Mouse (Mus musculus): ENCODE results near the gene Odf2. TPM values are rescaled to one million over a fixed set of nuclear protein-coding genes. Genes with fewer than 3 reads are reported as not detected.

Gene Odf2
- 60.7 and 70.7 TPM in 2 replicates for polyA plus RNA-seq (2012; rRNA removed)

DNA sequence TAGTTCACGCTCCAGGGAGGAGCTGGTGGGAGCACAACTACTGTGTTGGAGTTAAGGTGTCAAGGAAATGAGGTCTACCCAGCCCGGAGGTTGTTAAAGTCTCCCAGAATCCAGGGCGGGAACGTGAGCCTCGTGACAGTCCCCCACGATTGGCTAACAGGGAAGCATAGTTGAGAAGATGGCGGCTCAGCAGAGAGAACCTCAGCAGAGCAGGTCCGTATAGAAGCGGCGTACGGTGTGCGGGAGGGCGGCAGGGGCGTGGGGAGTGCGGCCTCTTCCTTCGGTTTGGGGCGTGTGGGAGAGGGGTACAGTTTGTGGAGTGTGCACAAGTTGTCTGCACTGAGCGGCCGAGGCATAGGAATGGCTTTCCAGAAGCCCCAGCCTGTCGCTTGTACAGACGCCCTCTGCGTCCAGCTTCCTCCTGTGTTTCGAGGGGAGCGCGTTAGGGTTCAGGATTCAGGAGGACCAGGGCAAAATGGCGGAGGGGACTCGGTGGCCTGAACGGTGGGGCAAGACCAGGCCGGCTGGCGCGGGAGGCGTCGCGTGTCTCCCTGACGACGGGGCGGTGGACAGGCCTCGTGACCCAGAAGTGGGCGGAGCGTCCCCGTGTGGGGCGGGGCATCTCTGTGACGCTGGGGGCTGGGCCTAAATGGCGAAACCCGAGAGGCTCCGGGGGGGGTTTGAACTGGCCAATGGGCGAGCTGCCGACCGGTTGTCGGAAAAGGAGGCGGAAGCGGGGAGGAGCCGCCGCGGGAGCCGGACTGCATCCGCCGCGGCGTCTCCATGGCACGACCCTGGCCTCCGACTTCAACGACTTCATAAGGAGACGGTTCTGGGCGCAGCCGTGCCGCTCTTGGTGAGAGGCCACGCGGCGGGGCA lies at the start of gene Odf2:
Odf2 (plus strand) TSS at position 156 of the 879 bp plus-strand sequence.
- peaks cover 15% of the 10 kb centered on the region for H3K4me1 ChIP-seq (replicated peaks; ENCODE audit: control insufficient read depth, insufficient read depth, low read length)
- no peak within 1 kb of the TSS for H3K27ac ChIP-seq (ENCODE audit: control insufficient read depth, insufficient read depth, low read length)
- DNase-seq = peak; percentile 100
- WGBS = under 1% methylated on average over 70 of the region's 70 CpGs
- H3K27me3 ChIP-seq (ENCODE audit: control insufficient read depth, insufficient read depth, low read length) = no peaks in the 10 kb centered on the region
- peak within 1 kb of the TSS; percentile 71 for H3K4me3 ChIP-seq (ENCODE audit: control insufficient read depth, insufficient read depth, low read length)
- no peak; the same call in 1 of the 2 replicates for TF ChIP-seq POLR2A (IDR thresholded peaks at IDR 0.05; ENCODE audit: control insufficient read depth, extremely low read depth, insufficient read depth, low read length, poor library complexity)
- TF ChIP-seq CTCF (IDR thresholded peaks at IDR 0.05; ENCODE audit: borderline replicate concordance, control insufficient read depth, extremely low read depth, insufficient read depth, low read length, poor library complexity) = no peak; the same call in 1 of the 2 replicates
- H3K36me3 ChIP-seq (ENCODE audit: control insufficient read depth, insufficient read depth, low read length) = peaks cover 12% of the 10 kb centered on the region

DNA sequence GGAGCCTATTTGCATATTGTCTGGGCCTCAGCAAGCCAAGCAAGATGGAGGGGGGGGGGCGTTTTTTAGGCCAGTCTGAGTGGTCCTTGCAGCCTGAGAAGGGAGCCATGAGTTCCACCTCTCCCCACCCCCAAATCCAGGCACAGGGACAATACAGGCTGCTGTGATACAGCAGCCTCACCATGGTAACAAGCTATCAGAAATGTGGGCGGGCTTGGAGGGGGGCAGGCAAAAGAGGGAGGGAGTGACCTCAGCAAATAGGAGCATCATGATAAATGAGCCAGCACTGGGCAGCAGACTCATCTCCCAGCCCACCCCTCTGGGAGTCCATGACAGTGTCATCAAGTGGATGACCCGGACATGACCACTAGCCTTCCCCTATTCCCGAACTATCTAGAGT lies 49.6 kb upstream of the Odf2 start:
- WGBS = 86% methylated on average over 4 of the region's 4 CpGs
- DNase-seq = no peak
- Histone ChIP-seq H3K27me3 (ENCODE audit: control insufficient read depth, insufficient read depth, low read length) (no peaks in the 10 kb centered on the region), H3K4me3 (ENCODE audit: control insufficient read depth, insufficient read depth, low read length) (no peak overlapping the region), H3K27ac (ENCODE audit: control insufficient read depth, insufficient read depth, low read length) (no peak overlapping the region), H3K4me1 (replicated peaks; ENCODE audit: control insufficient read depth, insufficient read depth, low read length) (no peaks in the 10 kb centered on the region), H3K36me3 (ENCODE audit: control insufficient read depth, insufficient read depth, low read length) (peaks cover 13% of the 10 kb centered on the region)
- no peak for TF ChIP-seq POLR2A (IDR thresholded peaks at IDR 0.05; ENCODE audit: control insufficient read depth, extremely low read depth, insufficient read depth, low read length, poor library complexity)
- no peak for TF ChIP-seq CTCF (IDR thresholded peaks at IDR 0.05; ENCODE audit: borderline replicate concordance, control insufficient read depth, extremely low read depth, insufficient read depth, low read length, poor library complexity)

DNA sequence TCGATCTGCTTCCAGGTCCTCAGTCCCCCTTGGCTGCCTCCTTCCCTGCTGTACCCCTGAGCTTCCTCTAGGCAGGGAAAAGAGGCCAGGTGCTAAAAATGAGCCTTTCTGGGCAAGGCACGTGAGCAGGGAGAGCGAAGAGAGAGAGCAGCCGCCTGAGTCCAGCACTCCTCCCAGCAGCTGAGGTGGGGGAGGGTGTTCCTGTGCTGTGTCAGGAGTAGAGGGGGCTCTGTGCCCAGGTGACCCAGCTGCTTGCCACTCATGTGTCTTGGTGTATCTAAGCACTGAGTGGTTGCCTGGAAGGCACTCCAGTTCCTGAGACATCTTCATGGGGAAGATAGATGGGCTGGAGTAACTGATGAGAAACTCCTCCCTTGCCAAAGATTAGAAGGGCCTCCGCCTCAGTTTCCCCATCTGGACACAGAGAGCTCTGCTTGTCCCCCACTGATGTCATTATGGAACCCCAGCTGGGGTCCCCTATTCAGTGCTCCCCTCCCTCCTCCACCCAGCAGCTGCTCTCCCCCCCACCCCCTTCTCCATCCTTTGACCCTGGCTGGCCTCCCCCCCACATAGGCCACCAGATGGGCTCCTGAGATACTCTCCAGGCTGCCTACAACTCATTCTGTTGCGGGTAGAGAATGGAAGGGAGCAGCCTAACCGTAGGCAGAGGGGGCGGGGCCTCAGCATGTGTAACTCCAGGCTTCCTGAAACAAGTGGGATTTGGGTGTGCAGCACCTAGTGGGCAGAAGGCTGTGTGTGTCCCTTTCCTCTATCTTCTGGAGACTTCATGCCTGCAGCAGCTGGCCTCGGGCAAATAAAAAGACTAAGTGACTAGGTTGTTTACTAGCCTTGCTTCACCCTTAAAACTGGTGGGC lies 45.6 kb upstream of the Odf2 start:
- Histone ChIP-seq H3K4me1 (replicated peaks; ENCODE audit: control insufficient read depth, insufficient read depth, low read length) (peaks cover 2% of the 10 kb centered on the region; the same call in 1 of the 2 replicates), H3K36me3 (ENCODE audit: control insufficient read depth, insufficient read depth, low read length) (peaks cover 19% of the 10 kb centered on the region)
- 96% methylated on average over 9 of the region's 9 CpGs for WGBS

GRCm38 (mm10) chr2:29844115-29844514 lies 44.9 kb upstream of the Odf2 start:
- peaks cover 17% of the 10 kb centered on the region for H3K36me3 ChIP-seq (ENCODE audit: control insufficient read depth, insufficient read depth, low read length)
- no peaks in the 10 kb centered on the region for H3K27me3 ChIP-seq (ENCODE audit: control insufficient read depth, insufficient read depth, low read length)
- no peak overlapping the region for H3K27ac ChIP-seq (ENCODE audit: control insufficient read depth, insufficient read depth, low read length)
- no peak for TF ChIP-seq CTCF (IDR thresholded peaks at IDR 0.05; ENCODE audit: borderline replicate concordance, control insufficient read depth, extremely low read depth, insufficient read depth, low read length, poor library complexity)
- no peak for TF ChIP-seq POLR2A (IDR thresholded peaks at IDR 0.05; ENCODE audit: control insufficient read depth, extremely low read depth, insufficient read depth, low read length, poor library complexity)
- WGBS = 99% methylated on average over 2 of the region's 2 CpGs
- peaks cover 8% of the 10 kb centered on the region for H3K4me1 ChIP-seq (replicated peaks; ENCODE audit: control insufficient read depth, insufficient read depth, low read length)
- H3K4me3 ChIP-seq (ENCODE audit: control insufficient read depth, insufficient read depth, low read length) = no peak overlapping the region
- no peak for DNase-seq

More for the DNA sequence above, 45.6 kb upstream of the Odf2 start:
- no peak for DNase-seq
- H3K27ac ChIP-seq (ENCODE audit: control insufficient read depth, insufficient read depth, low read length) = no peak overlapping the region
- no peak overlapping the region for H3K4me3 ChIP-seq (ENCODE audit: control insufficient read depth, insufficient read depth, low read length)
- TF ChIP-seq POLR2A (IDR thresholded peaks at IDR 0.05; ENCODE audit: control insufficient read depth, extremely low read depth, insufficient read depth, low read length, poor library complexity) = no peak
- TF ChIP-seq CTCF (IDR thresholded peaks at IDR 0.05; ENCODE audit: borderline replicate concordance, control insufficient read depth, extremely low read depth, insufficient read depth, low read length, poor library complexity) = no peak
- no peaks in the 10 kb centered on the region for H3K27me3 ChIP-seq (ENCODE audit: control insufficient read depth, insufficient read depth, low read length)

DNA sequence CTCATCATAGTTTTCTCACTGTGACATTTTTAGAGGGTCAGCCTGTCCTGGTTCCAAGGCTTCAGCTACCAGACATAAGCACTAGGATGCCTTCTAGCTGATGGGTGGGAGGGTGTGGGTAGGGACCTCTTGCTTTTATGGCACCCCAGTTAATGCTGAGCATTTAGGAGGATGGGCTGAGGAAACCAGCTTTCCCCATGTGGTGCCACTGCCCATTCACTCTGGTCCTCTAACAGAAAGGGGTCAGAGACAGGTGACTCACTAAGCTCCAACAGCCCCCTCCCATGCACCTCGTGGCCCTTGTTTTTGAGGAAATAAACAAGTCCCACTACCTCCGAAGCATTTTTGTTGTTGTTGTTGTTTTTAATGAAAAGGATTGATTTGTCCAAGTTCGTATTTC lies 44.4 kb upstream of the Odf2 start:
- TF ChIP-seq CTCF (IDR thresholded peaks at IDR 0.05; ENCODE audit: borderline replicate concordance, control insufficient read depth, extremely low read depth, insufficient read depth, low read length, poor library complexity) = no peak
- no peak for TF ChIP-seq POLR2A (IDR thresholded peaks at IDR 0.05; ENCODE audit: control insufficient read depth, extremely low read depth, insufficient read depth, low read length, poor library complexity)
- H3K4me1 ChIP-seq (replicated peaks; ENCODE audit: control insufficient read depth, insufficient read depth, low read length) = peaks cover 13% of the 10 kb centered on the region

DNA sequence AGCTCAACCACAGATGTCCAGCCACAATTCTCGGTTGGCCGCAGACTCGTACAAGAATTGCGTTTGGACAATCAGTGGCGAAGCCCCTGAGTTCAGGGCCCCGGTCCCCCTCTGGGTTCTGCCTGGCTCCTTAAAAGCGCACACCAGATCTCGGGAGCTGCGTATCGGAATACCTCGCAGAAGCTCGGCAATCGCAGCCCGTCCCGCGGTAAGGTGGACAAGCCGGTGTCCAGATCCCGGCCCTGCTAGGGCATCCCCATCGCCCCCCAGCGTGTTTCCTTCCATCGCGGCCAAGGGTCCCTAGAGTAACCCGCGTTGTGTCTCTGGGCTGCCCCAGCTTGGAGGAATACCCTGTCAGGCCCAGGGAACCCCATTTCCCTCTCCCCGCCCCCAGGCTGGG lies 43.4 kb upstream of the Odf2 start:
- no peaks in the 10 kb centered on the region for H3K27me3 ChIP-seq (ENCODE audit: control insufficient read depth, insufficient read depth, low read length)
- 92% methylated on average over 25 of the region's 25 CpGs for WGBS
- peaks cover 21% of the 10 kb centered on the region for H3K4me1 ChIP-seq (replicated peaks; ENCODE audit: control insufficient read depth, insufficient read depth, low read length)
- DNase-seq = no peak
- H3K36me3 ChIP-seq (ENCODE audit: control insufficient read depth, insufficient read depth, low read length) = peaks cover 15% of the 10 kb centered on the region
- H3K27ac ChIP-seq (ENCODE audit: control insufficient read depth, insufficient read depth, low read length) = no peak overlapping the region
- no peak overlapping the region for H3K4me3 ChIP-seq (ENCODE audit: control insufficient read depth, insufficient read depth, low read length)
- TF ChIP-seq POLR2A (IDR thresholded peaks at IDR 0.05; ENCODE audit: control insufficient read depth, extremely low read depth, insufficient read depth, low read length, poor library complexity) (no peak), CTCF (IDR thresholded peaks at IDR 0.05; ENCODE audit: borderline replicate concordance, control insufficient read depth, extremely low read depth, insufficient read depth, low read length, poor library complexity) (no peak)

More for the DNA sequence above, 44.4 kb upstream of the Odf2 start:
- H3K27me3 ChIP-seq (ENCODE audit: control insufficient read depth, insufficient read depth, low read length) = no peaks in the 10 kb centered on the region
- DNase-seq = no peak
- H3K27ac ChIP-seq (ENCODE audit: control insufficient read depth, insufficient read depth, low read length) = no peak overlapping the region
- WGBS = 96% methylated on average over 3 of the region's 3 CpGs
- H3K36me3 ChIP-seq (ENCODE audit: control insufficient read depth, insufficient read depth, low read length) = peaks cover 15% of the 10 kb centered on the region
- H3K4me3 ChIP-seq (ENCODE audit: control insufficient read depth, insufficient read depth, low read length) = no peak overlapping the region

Measured in thymus, adult 2 months (tissue).